Mouse (Mus musculus): ENCODE data around the gene Fut2.

DNA sequence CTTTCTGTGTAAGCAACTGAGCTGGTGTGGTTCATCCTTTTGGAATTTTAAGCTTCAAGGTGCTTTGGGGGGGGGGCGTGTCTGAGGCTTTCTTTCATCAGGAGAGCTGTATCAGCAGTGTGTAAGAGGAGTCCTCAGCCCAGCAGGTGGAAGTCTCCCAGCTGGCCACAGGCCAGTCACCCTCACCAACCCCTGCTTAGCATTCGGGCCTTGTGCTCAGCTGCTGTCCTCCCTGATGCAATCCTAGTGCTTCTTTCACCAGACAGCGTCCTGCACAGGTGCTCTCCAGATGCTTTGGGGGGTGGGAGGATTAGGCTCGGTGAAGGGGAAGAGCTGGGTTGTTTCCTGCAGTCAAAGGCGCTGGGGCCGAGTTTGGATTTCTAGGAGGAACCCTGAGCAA, 49.9 kb downstream of the Fut2 start:
- TF ChIP-seq EP300 (IDR thresholded peaks at IDR 0.05; ENCODE audit: low read depth) (no peak), CTCF (IDR thresholded peaks at IDR 0.05; ENCODE audit: low read depth) (no peak)

Data from liver, postnatal 0 days (tissue).